Mouse (Mus musculus) stomach, postnatal 0 days (tissue): ENCODE results near the gene Ms4a2. TPM values are rescaled to one million over a fixed set of nuclear protein-coding genes. Genes with fewer than 3 reads are reported as not detected.

Experiments
- ATAC-seq: fragments of 200-750 bp; cut with Nextera tagmentation; 2 replicates; pipeline ENCODE4 v1.8.0; 2017; ENCODE audit not compliant: low FRiP score, low TSS enrichment
- DNase-seq: peaks from one replicate; pipeline ENCODE4 v3.0.0-alpha.2; 2016; ENCODE audit warnings: low spot score
- H3K27ac ChIP-seq: fragments of 300-500 bp; sonication (generic); replicated peaks from 2 replicates; pipeline ENCODE4 v1.5.1; 2014; ENCODE audit warnings: mild to moderate bottlenecking, control low read depth
- H3K27me3 ChIP-seq: fragments of 300-500 bp; sonication (generic); 2 replicates; pipeline ENCODE4 v1.6.1; 2014; ENCODE audit warnings: low read length; ENCODE audit not compliant: control insufficient read depth, insufficient read depth
- H3K36me3 ChIP-seq: fragments of 300-500 bp; sonication (generic); 2 replicates; pipeline ENCODE4 v1.6.1; 2014; ENCODE audit warnings: low read length, mixed read lengths; ENCODE audit not compliant: control insufficient read depth, insufficient read depth
- H3K4me1 ChIP-seq: fragments of 300-500 bp; sonication (generic); replicated peaks from 2 replicates; pipeline ENCODE4 v1.6.1; 2014; ENCODE audit warnings: antibody characterized with exemption; ENCODE audit not compliant: control insufficient read depth, insufficient read depth
- H3K4me2 ChIP-seq: fragments of 300-500 bp; sonication (generic); replicated peaks from 2 replicates; pipeline ENCODE4 v1.6.1; 2014; ENCODE audit warnings: low read depth, mild to moderate bottlenecking, control low read depth, moderate library complexity
- H3K4me3 ChIP-seq: fragments of 300-500 bp; sonication (generic); 2 replicates; pipeline ENCODE4 v1.5.1; 2014; ENCODE audit warnings: low read depth, low read length, control low read depth
- H3K9ac ChIP-seq: fragments of 300-500 bp; sonication (generic); 2 replicates; pipeline ENCODE4 v1.6.1; 2014; ENCODE audit warnings: mild to moderate bottlenecking, low read length, control low read depth, mixed read lengths
- H3K9me3 ChIP-seq: fragments of 300-500 bp; sonication (generic); 2 replicates; pipeline ENCODE4 v1.6.1; 2016; ENCODE audit warnings: low read length; ENCODE audit not compliant: control insufficient read depth
- CTCF ChIP-seq: IDR thresholded peaks from 2 replicates; pipeline ENCODE4 v1.5.1; 2016; ENCODE audit warnings: antibody characterized with exemption, low read depth, mild to moderate bottlenecking, moderate library complexity
- EP300 ChIP-seq: optimal IDR thresholded peaks from 2 replicates; pipeline ENCODE3; 2016; ENCODE audit warnings: antibody characterized with exemption
- WGBS: fragments of 180-500 bp; shearing (Covaris S2); extraction: QIAGEN DNeasy Blood & Tissue Kit; methylation state at CpG from one replicate; pipeline ENCODE4 v1.1.7; 2014; 5-methylcytosine and 5-hydroxymethylcytosine counted together
- polyA plus RNA-seq: library from polyadenylated mRNA; unstranded; fragments of >200 nt; fragmentation: Nextera tagmentation; extraction: Ambion mirVana; gene quantifications from 2 replicates; pipeline ENCODE4 v1.2.1, GENCODE M21; 2015

The Ms4a2 gene
- polyA plus RNA-seq, 1 experiment from 2014 or later, result 0.16 TPM

GRCm38 (mm10) chr19:11611541-11611945, 12.0 kb downstream of the Ms4a2 start:
- Histone ChIP-seq H3K9ac (no peak overlapping the region), H3K27ac (peak overlapping the region; percentile 53; the same call in 1 of the 2 replicates), H3K4me1 (no peaks in the 10 kb centered on the region), H3K27me3 (no peaks in the 10 kb centered on the region), H3K36me3 (no peaks in the 10 kb centered on the region), H3K4me2 (no peak overlapping the region), H3K4me3 (no peak overlapping the region), H3K9me3 (no peaks in the 10 kb centered on the region)
- WGBS, result 11% methylated on average over 6 of the region's 6 CpGs
- DNase-seq, result peak; percentile 25
- ATAC-seq, result peak; percentile 69; the same call in 1 of the 2 replicates
- TF ChIP-seq CTCF (peak; percentile 85), EP300 (no peak)

- H3K36me3 ChIP-seq, result no peaks in the 10 kb centered on the region
- ATAC-seq (no peak; the same call in 1 of the 2 replicates), DNase-seq (peak; percentile 74)
- no peak overlapping the region for H3K4me3 ChIP-seq
- H3K9me3 ChIP-seq, result no peaks in the 10 kb centered on the region
- no peak overlapping the region for H3K4me2 ChIP-seq
- H3K27me3 ChIP-seq, result no peaks in the 10 kb centered on the region
- no peak overlapping the region for H3K27ac ChIP-seq
- TF ChIP-seq EP300 (no peak), CTCF (peak; percentile 84)
- 15% methylated on average over 1 of the region's 1 CpGs for WGBS
- no peaks in the 10 kb centered on the region for H3K4me1 ChIP-seq
- no peak overlapping the region for H3K9ac ChIP-seq
Measured at GRCm38 (mm10) chr19:11608172-11608571, 15.3 kb downstream of the Ms4a2 start.

GRCm38 (mm10) chr19:11604603-11605002, 18.9 kb downstream of the Ms4a2 start, which contains the start of gene Ms4a6d:
Gene Ms4a6d (minus strand): TSS chr19:11604849.
- Histone ChIP-seq H3K9ac (no peak within 1 kb of the TSS), H3K9me3 (no peaks in the 10 kb centered on the region), H3K4me3 (no peak within 1 kb of the TSS), H3K27ac (no peak within 1 kb of the TSS), H3K4me1 (no peaks in the 10 kb centered on the region), H3K4me2 (no peak within 1 kb of the TSS), H3K36me3 (no peaks in the 10 kb centered on the region), H3K27me3 (no peaks in the 10 kb centered on the region)
- no peak for TF ChIP-seq CTCF
- TF ChIP-seq EP300, result no peak
- DNase-seq (no peak), ATAC-seq (no peak)
- 89% methylated on average over 2 of the region's 2 CpGs for WGBS

- Histone ChIP-seq H3K4me2 (no peak overlapping the region), H3K36me3 (no peaks in the 10 kb centered on the region), H3K9ac (no peak overlapping the region), H3K9me3 (no peaks in the 10 kb centered on the region), H3K4me1 (no peaks in the 10 kb centered on the region), H3K27ac (no peak overlapping the region), H3K4me3 (no peak overlapping the region), H3K27me3 (no peaks in the 10 kb centered on the region)
- DNase-seq (peak; percentile 21), ATAC-seq (no peak)
- WGBS, result 73% methylated on average over 2 of the region's 2 CpGs
- TF ChIP-seq EP300 (no peak), CTCF (peak; percentile 88)
Measured at GRCm38 (mm10) chr19:11602026-11602425, 21.5 kb downstream of the Ms4a2 start.

- TF ChIP-seq EP300, result no peak
- no peak for TF ChIP-seq CTCF
- 88% methylated on average over 3 of the region's 3 CpGs for WGBS
- ATAC-seq, result no peak
- H3K4me2 ChIP-seq, result no peak overlapping the region
- H3K4me1 ChIP-seq, result no peaks in the 10 kb centered on the region
- H3K36me3 ChIP-seq, result no peaks in the 10 kb centered on the region
- no peak overlapping the region for H3K9ac ChIP-seq
- no peak overlapping the region for H3K27ac ChIP-seq
- no peaks in the 10 kb centered on the region for H3K9me3 ChIP-seq
- DNase-seq, result no peak
- H3K4me3 ChIP-seq, result no peak overlapping the region
- no peaks in the 10 kb centered on the region for H3K27me3 ChIP-seq
Measured at GRCm38 (mm10) chr19:11601349-11601748, 22.2 kb downstream of the Ms4a2 start.

GRCm38 (mm10) chr19:11589891-11590449, 33.5 kb downstream of the Ms4a2 start:
- Histone ChIP-seq H3K27me3 (no peaks in the 10 kb centered on the region), H3K4me1 (no peaks in the 10 kb centered on the region), H3K27ac (no peak overlapping the region), H3K9ac (no peak overlapping the region), H3K36me3 (no peaks in the 10 kb centered on the region), H3K9me3 (no peaks in the 10 kb centered on the region), H3K4me3 (no peak overlapping the region), H3K4me2 (no peak overlapping the region)
- DNase-seq, result no peak
- no peak for ATAC-seq
- TF ChIP-seq EP300, result no peak
- no peak for TF ChIP-seq CTCF
- 52% methylated on average over 2 of the region's 2 CpGs for WGBS
